Mouse (Mus musculus) bone marrow macrophage, adult 2 months (primary cell): ENCODE data around the gene Slit3.

Experiments
- CTCF ChIP-seq: IDR thresholded peaks from 2 replicates; pipeline ENCODE4 v1.5.1; 2012; ENCODE audit warnings: low read depth, mild to moderate bottlenecking, low read length, moderate library complexity
- POLR2A ChIP-seq: IDR thresholded peaks from 2 replicates; pipeline ENCODE4 v1.6.1; 2012; ENCODE audit warnings: mild to moderate bottlenecking, low read depth, low read length, borderline replicate concordance

DNA sequence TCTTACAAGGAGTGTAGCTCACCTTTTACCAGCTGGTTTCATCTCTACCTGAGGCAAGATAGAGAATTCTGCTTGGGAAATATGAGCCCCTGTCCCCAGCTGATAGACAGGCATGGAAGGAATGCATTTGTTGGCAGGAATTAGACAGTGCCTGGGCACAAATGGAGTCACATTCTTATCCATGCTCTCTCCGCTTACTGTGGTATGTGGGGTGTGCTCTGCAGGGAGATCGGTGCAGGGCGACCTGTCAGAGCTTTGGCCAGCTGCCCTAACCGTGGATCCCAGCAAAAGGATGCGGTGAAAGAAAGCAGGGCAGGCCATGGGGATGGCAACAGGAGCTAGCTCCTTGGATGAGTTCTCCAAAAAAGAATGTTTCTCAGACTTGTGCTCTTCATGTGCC lies 172.2 kb downstream of the Slit3 start:
- no peak for TF ChIP-seq CTCF
- TF ChIP-seq POLR2A, result no peak
